Mouse (Mus musculus) CH12.LX (cell line): ENCODE measurements around the gene Nlrp9c.
"Not testable (repeated sequence)": the region's sequence is repeated elsewhere in the genome, so short reads cannot be mapped to it uniquely, and the experiment has no call there.

ENCODE experiments used
- CTCF ChIP-seq, 2 experiments: IDR thresholded peaks in 1 of 2; conservative IDR thresholded peaks in 1 of 2; 2 replicates each; pipeline ENCODE4 v1.5.1; 2011 to 2012; ENCODE audit warnings: low read depth in 2 of 2, low read length in 2 of 2, improper control_type of control experiment in 1 of 2, inconsistent platforms in 1 of 2, mild to moderate bottlenecking in 1 of 2, moderate library complexity in 1 of 2
- ELF1 ChIP-seq: IDR thresholded peaks from 2 replicates; pipeline ENCODE4 v1.6.1; 2014; ENCODE audit warnings: low read depth, mild to moderate bottlenecking, inconsistent platforms, low read length, improper control_type of control experiment
- IRF4 ChIP-seq: IDR thresholded peaks from 2 replicates; pipeline ENCODE4 v1.6.1; 2014; ENCODE audit warnings: low read depth, mild to moderate bottlenecking, inconsistent platforms, low read length, improper control_type of control experiment
- MXI1 ChIP-seq: IDR thresholded peaks from 2 replicates; pipeline ENCODE4 v1.6.1; 2011; ENCODE audit warnings: mild to moderate bottlenecking, low read depth, low read length, improper control_type of control experiment
- POLR2A ChIP-seq: IDR thresholded peaks from 2 replicates; pipeline ENCODE4 v1.6.1; 2011; ENCODE audit warnings: low read depth, mild to moderate bottlenecking, improper control_type of control experiment, low read length
- RAD21 ChIP-seq: IDR thresholded peaks from 2 replicates; pipeline ENCODE4 v1.6.1; 2011; ENCODE audit warnings: low read depth, mild to moderate bottlenecking, low read length, improper control_type of control experiment, moderate library complexity
- TCF12 ChIP-seq: IDR thresholded peaks from 2 replicates; pipeline ENCODE4 v1.6.1; 2014; ENCODE audit warnings: low read depth, mild to moderate bottlenecking, inconsistent platforms, low read length, improper control_type of control experiment
- USF1 ChIP-seq: IDR thresholded peaks from 2 replicates; pipeline ENCODE4 v1.6.1; 2014; ENCODE audit warnings: low read depth, mild to moderate bottlenecking, inconsistent platforms, low read length, improper control_type of control experiment

GRCm38 (mm10) chr7:26403600-26403999 is at the start of gene Nlrp9c:
- TF ChIP-seq CTCF (conservative IDR thresholded peaks at IDR 0.05 in 1 of 2, IDR thresholded peaks at IDR 0.05 in 1 of 2; ENCODE audit: low read depth in 2 of 2, low read length in 2 of 2); IRF4; POLR2A; USF1; ELF1; TCF12; MXI1; RAD21: not testable (repeated sequence)
